Comparison of ENCODE assay signal across 9 mouse cellular contexts in genomic region chr3:59321278-59321876, GRCm38 (mm10). TPM values are rescaled to one million over a fixed set of nuclear protein-coding genes. Genes with fewer than 3 reads are reported as not detected.
DNase-seq lines count a peak whose midpoint lies in the region; ATAC-seq and TF ChIP-seq lines count a peak whose summit lies in the region.
"Had no signal": no experiment of that assay in that cellular context is flagged by ENCODE, and none has a peak within 500 bp of the region (broad histone marks: within the 10 kb centered on the region; RNA-seq: fewer than 3 reads in every experiment).

No protein-coding gene starts in this region.

- WGBS in forebrain, embryonic 10.5 days, result 48% methylated on average over 7 of the region's 7 CpGs
- 54% methylated on average over 7 of the region's 7 CpGs for WGBS in forebrain, embryonic 12.5 days
- 36% methylated on average over 7 of the region's 7 CpGs for WGBS in kidney, embryonic 14.5 days

- H3K9ac ChIP-seq in forebrain, embryonic 12.5 days, result no peak overlapping the region
- no peak overlapping the region for H3K9ac ChIP-seq in ES-E14 (ENCODE audit: insufficient read depth, low read depth, low read length, poor library complexity, severe bottlenecking)
- no peak overlapping the region for H3K9ac ChIP-seq in kidney, embryonic 14.5 days (ENCODE audit: low read depth, low read length)

- no peak for ATAC-seq in forebrain, embryonic 12.5 days (ENCODE audit: low FRiP score)
- peak; percentile 24; the same call in 1 of the 2 replicates for ATAC-seq in kidney, embryonic 14.5 days (ENCODE audit: low FRiP score, low TSS enrichment)

- H3K9me3 ChIP-seq in forebrain, embryonic 10.5 days, result no peaks in the 10 kb centered on the region
- H3K9me3 ChIP-seq in forebrain, embryonic 12.5 days, result no peaks in the 10 kb centered on the region
- H3K9me3 ChIP-seq in ES-E14 (ENCODE audit: control insufficient read depth, insufficient read depth, low read depth, low read length), result no peaks in the 10 kb centered on the region
- no peaks in the 10 kb centered on the region for H3K9me3 ChIP-seq in kidney, embryonic 14.5 days (ENCODE audit: control insufficient read depth, low read length)

- H3K27me3 ChIP-seq in forebrain, embryonic 10.5 days (ENCODE audit: poor library complexity, severe bottlenecking), result no peaks in the 10 kb centered on the region
- no peaks in the 10 kb centered on the region for H3K27me3 ChIP-seq in forebrain, embryonic 12.5 days
- H3K27me3 ChIP-seq in kidney, embryonic 14.5 days (ENCODE audit: control insufficient read depth, insufficient read depth, low read length), result no peaks in the 10 kb centered on the region

- H3K4me1 ChIP-seq in forebrain, embryonic 10.5 days, result no peaks in the 10 kb centered on the region
- H3K4me1 ChIP-seq in forebrain, embryonic 12.5 days, result no peaks in the 10 kb centered on the region
- H3K4me1 ChIP-seq in ES-E14 (ENCODE audit: control insufficient read depth in 2 of 2, insufficient read depth in 2 of 2, low read length in 2 of 2, poor library complexity in 1 of 2), result no peaks in the 10 kb centered on the region
- no peaks in the 10 kb centered on the region for H3K4me1 ChIP-seq in kidney, embryonic 14.5 days (ENCODE audit: control insufficient read depth, insufficient read depth, low read length)

- no peak overlapping the region for H3K4me3 ChIP-seq in forebrain, embryonic 10.5 days
- H3K4me3 ChIP-seq in forebrain, embryonic 12.5 days (replicated peaks), result no peak overlapping the region
- H3K4me3 ChIP-seq in ES-E14 (ENCODE audit: insufficient read depth in 1 of 2, low read depth in 1 of 2, low read length in 2 of 2, poor library complexity in 1 of 2, severe bottlenecking in 1 of 2), result no peak overlapping the region
- H3K4me3 ChIP-seq in kidney, embryonic 14.5 days (ENCODE audit: low read length), result no peak overlapping the region

- no peak overlapping the region for H3K27ac ChIP-seq in forebrain, embryonic 10.5 days
- H3K27ac ChIP-seq in forebrain, embryonic 12.5 days, result no peak overlapping the region
- no peak overlapping the region for H3K27ac ChIP-seq in ES-E14 (ENCODE audit: insufficient read depth, low read depth, low read length, poor library complexity, severe bottlenecking)
- H3K27ac ChIP-seq in kidney, embryonic 14.5 days (ENCODE audit: low read depth, low read length), result no peak overlapping the region

- in situ Hi-C loops in ES-E14 (cut with MboI; ENCODE audit: low sequenced_read_pairs in 2 of 2, unreplicated experiment in 2 of 2), result loop anchor here in 1 of 2 experiments (10.0 kb wide), 1 partner anchor 423 kb away; no protein-coding TSS in a partner anchor

- H3K36me3 ChIP-seq in forebrain, embryonic 10.5 days (replicated peaks), result peaks cover 37% of the 10 kb centered on the region
- 0 out of 2 replicates have a peak, but pooled peaks cover 9% of the 10 kb centered on the region for H3K36me3 ChIP-seq in forebrain, embryonic 12.5 days (replicated peaks)
- no peaks in the 10 kb centered on the region for H3K36me3 ChIP-seq in ES-E14 (ENCODE audit: control insufficient read depth, insufficient read depth, low read length, poor library complexity, severe bottlenecking)
- peaks cover 18% of the 10 kb centered on the region; the same call in 1 of the 2 replicates for H3K36me3 ChIP-seq in kidney, embryonic 14.5 days (ENCODE audit: control insufficient read depth, insufficient read depth, low read length)

- peak; percentile 25 for DNase-seq in forebrain, embryonic 10.5 days (ENCODE audit: extremely low spot score, low spot score)
- DNase-seq in ES-E14 (ENCODE audit: low read depth, low spot score), result peak; percentile 50
- DNase-seq in cerebellum, adult 11-12 months, result peak; percentile 32
- DNase-seq in forelimb bud, embryonic 11.5 days (ENCODE audit: low read depth, low spot score), result peak; percentile 50
- peak; percentile 68 for DNase-seq in lung, postnatal 14 days
- peak; percentile 38 for DNase-seq in right cerebral cortex, adult 18-20 months

- no peak overlapping the region for H3K4me2 ChIP-seq in forebrain, embryonic 12.5 days
- H3K4me2 ChIP-seq in kidney, embryonic 14.5 days (replicated peaks; ENCODE audit: low read depth, low read length), result no peak overlapping the region

TF ChIP-seq in ES-E14, 5 proteins besides CTCF, POLR2A, EP300 and RAD21:
- TF ChIP-seq HCFC1 (IDR thresholded peaks at IDR 0.05; ENCODE audit: borderline replicate concordance, insufficient read depth, low read length) (no peak), ZC3H11A (IDR thresholded peaks at IDR 0.05; ENCODE audit: borderline replicate concordance, low read depth, low read length) (peak; percentile 76)

RNA-seq across cellular contexts. Expression of gene Igsf10, which starts 22.8 kb away (rescaled TPM):
- polyA plus RNA-seq in forebrain, embryonic 10.5 days (2016; fragmentation: Nextera tagmentation; extraction: Ambion mirVana), result 2.3 and 2.6 TPM in 2 replicates
- 3.7 and 4.1 TPM in 2 replicates for polyA plus RNA-seq in forebrain, embryonic 12.5 days (2016; fragmentation: Nextera tagmentation; extraction: Ambion mirVana)
- 2.7 and 3.9 TPM in 2 replicates for total RNA-seq in ES-E14 (2012; rRNA removed)
- polyA plus RNA-seq in kidney, embryonic 14.5 days (2014; fragmentation: Nextera tagmentation; extraction: Ambion mirVana), result 3.0 and 4.4 TPM in 2 replicates

RNA-seq across cellular contexts. Expression of gene P2ry12, which starts 58.7 kb away (rescaled TPM):
- 0.62 and 0.63 TPM in 2 replicates for polyA plus RNA-seq in forebrain, embryonic 10.5 days (2016; fragmentation: Nextera tagmentation; extraction: Ambion mirVana)
- polyA plus RNA-seq in forebrain, embryonic 12.5 days (2016; fragmentation: Nextera tagmentation; extraction: Ambion mirVana), result 2.9 and 4.4 TPM in 2 replicates
- total RNA-seq in ES-E14 (2012; rRNA removed), result 0.09 TPM in 1 of 2 replicates, not detected in the other
- polyA plus RNA-seq in kidney, embryonic 14.5 days (2014; fragmentation: Nextera tagmentation; extraction: Ambion mirVana), result 1.2 and 1.8 TPM in 2 replicates
- polyA plus RNA-seq: C2C12 had no signal
